Mouse (Mus musculus) heart, embryonic 14.5 days (tissue): ENCODE data around the gene Ccdc175. TPM values are rescaled to one million over a fixed set of nuclear protein-coding genes. Genes with fewer than 3 reads are reported as not detected.

Source experiments
- ATAC-seq: fragments of 200-750 bp; cut with Nextera tagmentation; 2 replicates; pipeline ENCODE4 v1.8.0; 2017; ENCODE audit warnings: low read depth, moderate TSS enrichment; ENCODE audit not compliant: insufficient number of reproducible peaks, insufficient read depth, low FRiP score
- H3K27ac ChIP-seq, 2 experiments: fragments of 200-500 bp in 1 of 2; fragments of 300-500 bp in 1 of 2; sonication (generic) in 1 of 2; replicated peaks in 1 of 2; 2 replicates each; pipeline ENCODE4 v1.5.1; 2012 to 2014; ENCODE audit warnings: low read depth in 2 of 2, low read length in 2 of 2, control low read depth in 1 of 2, mild to moderate bottlenecking in 1 of 2, mixed read lengths in 1 of 2; ENCODE audit not compliant: control insufficient read depth in 1 of 2, insufficient read depth in 1 of 2
- H3K27me3 ChIP-seq: fragments of 300-500 bp; sonication (generic); 2 replicates; pipeline ENCODE4 v1.6.1; 2014; ENCODE audit warnings: mild to moderate bottlenecking, low read length, control low read depth; ENCODE audit not compliant: control insufficient read depth, insufficient read depth
- H3K36me3 ChIP-seq: fragments of 300-500 bp; sonication (generic); 2 replicates; pipeline ENCODE4 v1.6.1; 2014; ENCODE audit warnings: mild to moderate bottlenecking, control low read depth, low read length, mixed read lengths; ENCODE audit not compliant: control insufficient read depth, insufficient read depth
- H3K4me1 ChIP-seq, 2 experiments: fragments of 200-500 bp in 1 of 2; fragments of 300-500 bp in 1 of 2; sonication (generic) in 1 of 2; 2 replicates each; pipeline ENCODE4 v1.6.1; 2012 to 2014; ENCODE audit warnings: low read length in 2 of 2, control low read depth in 1 of 2, mixed read lengths in 1 of 2; ENCODE audit not compliant: control insufficient read depth in 2 of 2, insufficient read depth in 2 of 2
- H3K4me2 ChIP-seq: fragments of 300-500 bp; sonication (generic); 2 replicates; pipeline ENCODE4 v1.6.1; 2014; ENCODE audit warnings: mild to moderate bottlenecking, low read length
- H3K4me3 ChIP-seq, 2 experiments: fragments of 200-500 bp in 1 of 2; fragments of 300-500 bp in 1 of 2; sonication (generic) in 1 of 2; 2 replicates each; pipeline ENCODE4 v1.5.1; 2012 to 2014; ENCODE audit warnings: low read length in 2 of 2, mild to moderate bottlenecking in 2 of 2, control low read depth in 1 of 2, low read depth in 1 of 2, moderate library complexity in 1 of 2; ENCODE audit not compliant: control insufficient read depth in 1 of 2, insufficient read depth in 1 of 2
- H3K9ac ChIP-seq: fragments of 300-500 bp; sonication (generic); 2 replicates; pipeline ENCODE4 v1.6.1; 2014; ENCODE audit warnings: mild to moderate bottlenecking, low read length
- H3K9me3 ChIP-seq: fragments of 300-500 bp; sonication (generic); 2 replicates; pipeline ENCODE4 v1.6.1; 2016; ENCODE audit warnings: low read length, control low read depth; ENCODE audit not compliant: control insufficient read depth
- WGBS: fragments of 180-500 bp; shearing (Covaris S2); extraction: QIAGEN DNeasy Blood & Tissue Kit; methylation state at CpG from one replicate; pipeline ENCODE4 v1.1.7; 2014; 5-methylcytosine and 5-hydroxymethylcytosine counted together
- polyA plus RNA-seq: library from polyadenylated mRNA; unstranded; fragments of >200 nt; fragmentation: Nextera tagmentation; extraction: Ambion mirVana; gene quantifications from 2 replicates; pipeline ENCODE4 v1.2.1, GENCODE M21; 2014

Gene Ccdc175
- polyA plus RNA-seq, 1 experiment from 2014 or later: not detected

- Histone ChIP-seq H3K27me3 (no peaks in the 10 kb centered on the region), H3K4me2 (no peak overlapping the region), H3K9ac (no peak overlapping the region), H3K36me3 (no peaks in the 10 kb centered on the region), H3K9me3 (no peaks in the 10 kb centered on the region), H3K27ac (no peak overlapping the region), H3K4me3 (no peak overlapping the region), H3K4me1 (peaks cover 5 to 31% of the 10 kb centered on the region in 2 experiments; a peak in 3 of 4 replicates)
- ATAC-seq: no peak
- 89% methylated on average over 9 of the region's 9 CpGs for WGBS
These were observed 101.6 kb downstream of the Ccdc175 start for GRCm38 (mm10) chr12:72083265-72083664.

- WGBS: 12% methylated on average over 18 of the region's 18 CpGs
- Histone ChIP-seq H3K9me3 (no peaks in the 10 kb centered on the region), H3K36me3 (no peaks in the 10 kb centered on the region), H3K4me3 (0 out of 4 replicates have a peak overlapping the region, but pooled peaks have one; percentile 0 to 8), H3K27me3 (no peaks in the 10 kb centered on the region), H3K4me2 (peak overlapping the region; percentile 50), H3K9ac (peak overlapping the region; percentile 6; the same call in 1 of the 2 replicates), H3K4me1 (peaks cover 5 to 23% of the 10 kb centered on the region in 2 experiments; a peak in 3 of 4 replicates), H3K27ac (no peak overlapping the region)
- no peak for ATAC-seq
These were observed 102.5 kb downstream of the Ccdc175 start for GRCm38 (mm10) chr12:72082370-72082769.

GRCm38 (mm10) chr12:72081961-72082360 lies 102.9 kb downstream of the Ccdc175 start:
- peak overlapping the region; percentile 6; the same call in 1 of the 2 replicates for H3K9ac ChIP-seq
- no peak for ATAC-seq
- peak overlapping the region; percentile 50 for H3K4me2 ChIP-seq
- no peaks in the 10 kb centered on the region for H3K36me3 ChIP-seq
- H3K9me3 ChIP-seq: no peaks in the 10 kb centered on the region
- 82% methylated on average over 3 of the region's 3 CpGs for WGBS
- no peak overlapping the region for H3K4me3 ChIP-seq
- H3K4me1 ChIP-seq: peaks cover 5 to 19% of the 10 kb centered on the region in 2 experiments; a peak in 3 of 4 replicates
- no peak overlapping the region for H3K27ac ChIP-seq
- no peaks in the 10 kb centered on the region for H3K27me3 ChIP-seq

- Histone ChIP-seq H3K4me1 (peaks cover 3 to 9% of the 10 kb centered on the region in 2 experiments; a peak in 3 of 4 replicates), H3K9me3 (0 out of 2 replicates have a peak, but pooled peaks cover 3% of the 10 kb centered on the region), H3K27me3 (no peaks in the 10 kb centered on the region), H3K9ac (no peak overlapping the region), H3K4me2 (no peak overlapping the region), H3K4me3 (no peak overlapping the region), H3K36me3 (peaks cover 20% of the 10 kb centered on the region; the same call in 1 of the 2 replicates), H3K27ac (no peak overlapping the region)
- WGBS: 91% methylated on average over 3 of the region's 3 CpGs
- ATAC-seq: no peak
These were observed 106.6 kb downstream of the Ccdc175 start for GRCm38 (mm10) chr12:72078248-72078647.

- Histone ChIP-seq H3K27ac (no peak within 1 kb of the TSS), H3K9me3 (0 out of 2 replicates have a peak, but pooled peaks cover 3% of the 10 kb centered on the region), H3K27me3 (peaks cover 15% of the 10 kb centered on the region), H3K4me2 (peak within 1 kb of the TSS; percentile 100), H3K36me3 (peaks cover 16% of the 10 kb centered on the region; the same call in 1 of the 2 replicates), H3K4me3 (peak within 1 kb of the TSS; percentile 57 to 69), H3K9ac (peak within 1 kb of the TSS; percentile 69), H3K4me1 (peaks cover 0 to 7% of the 10 kb centered on the region in 2 experiments; a peak in 1 of 4 replicates)
- ATAC-seq: peak; percentile 85
- under 1% methylated on average over 94 of the region's 94 CpGs for WGBS
These were observed 114.2 kb downstream of the Ccdc175 start, which contains the start of gene Gpr135 for GRCm38 (mm10) chr12:72070327-72071269. Gene Gpr135, minus strand, starts transcription at chr12:72071125.

- H3K4me1 ChIP-seq: peaks cover 0 to 7% of the 10 kb centered on the region in 2 experiments; a peak in 1 of 4 replicates
These were observed 115.1 kb downstream of the Ccdc175 start for GRCm38 (mm10) chr12:72069626-72070326.

GRCm38 (mm10) chr12:72057780-72058179 lies 127.0 kb downstream of the Ccdc175 start:
- no peak for ATAC-seq
- Histone ChIP-seq H3K36me3 (no peaks in the 10 kb centered on the region), H3K4me3 (no peak overlapping the region), H3K4me2 (no peak overlapping the region), H3K27me3 (no peaks in the 10 kb centered on the region; the same call in 1 of the 2 replicates), H3K4me1 (no peaks in the 10 kb centered on the region), H3K27ac (no peak overlapping the region), H3K9me3 (no peaks in the 10 kb centered on the region), H3K9ac (no peak overlapping the region)
- 71% methylated on average over 1 of the region's 1 CpGs for WGBS

More at GRCm38 (mm10) chr12:72069626-72070326, 115.1 kb downstream of the Ccdc175 start:
- Histone ChIP-seq H3K9ac (peak overlapping the region; percentile 69), H3K27me3 (peaks cover 15% of the 10 kb centered on the region), H3K36me3 (peaks cover 11% of the 10 kb centered on the region; the same call in 1 of the 2 replicates), H3K9me3 (0 out of 2 replicates have a peak, but pooled peaks cover 1% of the 10 kb centered on the region), H3K4me3 (peak overlapping the region; percentile 57 to 69), H3K27ac (no peak overlapping the region), H3K4me2 (peak overlapping the region; percentile 100)
- ATAC-seq: no peak; the same call in 1 of the 2 replicates
- 7% methylated on average over 40 of the region's 40 CpGs for WGBS
